Mouse (Mus musculus): ENCODE data around the gene Ccdc187. TPM values are rescaled to one million over a fixed set of nuclear protein-coding genes. Genes with fewer than 3 reads are reported as not detected.

Ccdc187 gene
- polyA plus RNA-seq, 1 experiment from 2014 or later, result 0.04 TPM

- DNase-seq (ENCODE audit: low spot score), result no peak
Observed at GRCm38 (mm10) chr2:26223961-26224360, 70.4 kb downstream of the Ccdc187 start.

GRCm38 (mm10) chr2:26214526-26214925 lies 79.8 kb downstream of the Ccdc187 start:
- DNase-seq (ENCODE audit: low spot score), result no peak

- DNase-seq (ENCODE audit: low spot score), result no peak
Observed at GRCm38 (mm10) chr2:26209566-26209965, 84.8 kb downstream of the Ccdc187 start.

- DNase-seq (ENCODE audit: low spot score), result peak; percentile 74
Observed at GRCm38 (mm10) chr2:26208126-26208789, 86.1 kb downstream of the Ccdc187 start, which contains the start of gene Lhx3. Gene Lhx3 (minus strand): TSS chr2:26208289.

GRCm38 (mm10) chr2:26207559-26207958 lies 86.8 kb downstream of the Ccdc187 start:
- no peak for DNase-seq (ENCODE audit: low spot score)

GRCm38 (mm10) chr2:26205761-26206160 lies 88.6 kb downstream of the Ccdc187 start:
- DNase-seq (ENCODE audit: low spot score), result no peak

- peak; percentile 38 for DNase-seq (ENCODE audit: low spot score)
Observed at GRCm38 (mm10) chr2:26205126-26205525, 89.2 kb downstream of the Ccdc187 start.

- no peak for DNase-seq (ENCODE audit: low spot score)
Observed at GRCm38 (mm10) chr2:26202849-26203475, 91.4 kb downstream of the Ccdc187 start.

- DNase-seq (ENCODE audit: low spot score), result no peak
Observed at GRCm38 (mm10) chr2:26201926-26202848, 92.2 kb downstream of the Ccdc187 start.

- DNase-seq (ENCODE audit: low spot score), result no peak
Observed at GRCm38 (mm10) chr2:26198488-26198887, 95.9 kb downstream of the Ccdc187 start.

GRCm38 (mm10) chr2:26194552-26195339 lies 99.6 kb downstream of the Ccdc187 start:
- DNase-seq (ENCODE audit: low spot score), result no peak

Other genes starting within 250 kb of the Ccdc187 start
- gene Nacc2, start 171.3 kb downstream of the Ccdc187 start, polyA plus RNA-seq (2015; fragmentation: Nextera tagmentation; extraction: Ambion mirVana), result 2.2 and 2.8 TPM in 2 replicates
- gene Lhx3, start 86.3 kb downstream of the Ccdc187 start, polyA plus RNA-seq (2015; fragmentation: Nextera tagmentation; extraction: Ambion mirVana), result 0.17 and 0.22 TPM in 2 replicates
- 15.2 and 15.3 TPM in 2 replicates for gene Qsox2, start 57.0 kb downstream of the Ccdc187 start, polyA plus RNA-seq (2015; fragmentation: Nextera tagmentation; extraction: Ambion mirVana)
- 12.5 and 13.7 TPM in 2 replicates for gene Gpsm1, start 21.0 kb upstream of the Ccdc187 start, polyA plus RNA-seq (2015; fragmentation: Nextera tagmentation; extraction: Ambion mirVana)
- gene Dnlz, start 57.6 kb upstream of the Ccdc187 start, polyA plus RNA-seq (2015; fragmentation: Nextera tagmentation; extraction: Ambion mirVana), result 22.2 and 24.5 TPM in 2 replicates
- 15.9 and 17.1 TPM in 2 replicates for gene Card9, start 66.4 kb upstream of the Ccdc187 start, polyA plus RNA-seq (2015; fragmentation: Nextera tagmentation; extraction: Ambion mirVana)
- gene Snapc4, start 86.1 kb upstream of the Ccdc187 start, polyA plus RNA-seq (2015; fragmentation: Nextera tagmentation; extraction: Ambion mirVana), result 14.2 and 19.4 TPM in 2 replicates
- gene Entr1, start 94.8 kb upstream of the Ccdc187 start, polyA plus RNA-seq (2015; fragmentation: Nextera tagmentation; extraction: Ambion mirVana), result 164 and 184 TPM in 2 replicates
- 81.8 and 83.4 TPM in 2 replicates for gene Pmpca, start 94.8 kb upstream of the Ccdc187 start, polyA plus RNA-seq (2015; fragmentation: Nextera tagmentation; extraction: Ambion mirVana)
- gene Inpp5e, start 114.6 kb upstream of the Ccdc187 start, polyA plus RNA-seq (2015; fragmentation: Nextera tagmentation; extraction: Ambion mirVana), result 13.9 and 14.1 TPM in 2 replicates
- 12.4 and 12.9 TPM in 2 replicates for gene Sec16a, start 150.7 kb upstream of the Ccdc187 start, polyA plus RNA-seq (2015; fragmentation: Nextera tagmentation; extraction: Ambion mirVana)
- 44.3 and 54.9 TPM in 2 replicates for gene Notch1, start 222.1 kb upstream of the Ccdc187 start, polyA plus RNA-seq (2015; fragmentation: Nextera tagmentation; extraction: Ambion mirVana)

Measured in thymus, postnatal 0 days (tissue).